Mouse (Mus musculus) heart, embryonic 12.5 days (tissue): Measurements from ENCODE around the gene Slc9a2. TPM values are rescaled to one million over a fixed set of nuclear protein-coding genes. Genes with fewer than 3 reads are reported as not detected.

ENCODE experiments used
- ATAC-seq: fragments of 200-750 bp; cut with Nextera tagmentation; 2 replicates; pipeline ENCODE4 v1.8.0; 2017; ENCODE audit warnings: moderate TSS enrichment, moderate library complexity; ENCODE audit not compliant: insufficient number of reproducible peaks, low FRiP score
- H3K27ac ChIP-seq: fragments of 300-500 bp; sonication (generic); 2 replicates; pipeline ENCODE4 v1.5.1; 2016; ENCODE audit warnings: mild to moderate bottlenecking, moderate library complexity; ENCODE audit not compliant: poor library complexity, severe bottlenecking
- H3K27me3 ChIP-seq: fragments of 300-500 bp; sonication (generic); replicated peaks from 2 replicates; pipeline ENCODE4 v1.6.1; 2016; ENCODE audit warnings: mild to moderate bottlenecking, moderate library complexity
- H3K36me3 ChIP-seq: fragments of 300-500 bp; sonication (generic); 2 replicates; pipeline ENCODE4 v1.6.1; 2016; ENCODE audit warnings: mild to moderate bottlenecking, moderate library complexity
- H3K4me1 ChIP-seq: fragments of 300-500 bp; sonication (generic); replicated peaks from 2 replicates; pipeline ENCODE4 v1.6.1; 2016; ENCODE audit warnings: mild to moderate bottlenecking
- H3K4me2 ChIP-seq: fragments of 300-500 bp; sonication (generic); 2 replicates; pipeline ENCODE4 v1.6.1; 2016; ENCODE audit warnings: mild to moderate bottlenecking, moderate library complexity
- H3K4me3 ChIP-seq: fragments of 300-500 bp; sonication (generic); 2 replicates; pipeline ENCODE4 v1.5.1; 2016; ENCODE audit warnings: mild to moderate bottlenecking
- H3K9ac ChIP-seq: fragments of 300-500 bp; sonication (generic); 2 replicates; pipeline ENCODE4 v1.6.1; 2016; ENCODE audit warnings: mild to moderate bottlenecking, moderate library complexity
- H3K9me3 ChIP-seq: fragments of 300-500 bp; sonication (generic); replicated peaks from 2 replicates; pipeline ENCODE4 v1.6.1; 2016; ENCODE audit warnings: mild to moderate bottlenecking, moderate library complexity
- WGBS: fragments of 180-500 bp; shearing (Covaris S2); methylation state at CpG from one replicate; pipeline ENCODE4 v1.1.7; 2016; 5-methylcytosine and 5-hydroxymethylcytosine counted together
- polyA plus RNA-seq: library from polyadenylated mRNA; unstranded; fragments of >200 nt; fragmentation: Nextera tagmentation; extraction: Ambion mirVana; gene quantifications from 2 replicates; pipeline ENCODE4 v1.2.1, GENCODE M21; 2016

Gene Slc9a2
- polyA plus RNA-seq, 1 experiment from 2014 or later, result 0.04 TPM

GRCm38 (mm10) chr1:40788956-40789355 is 108.6 kb downstream of the Slc9a2 start:
- Histone ChIP-seq H3K4me1 (no peaks in the 10 kb centered on the region; the same call in 1 of the 2 replicates), H3K27ac (no peak overlapping the region), H3K27me3 (no peaks in the 10 kb centered on the region), H3K9ac (no peak overlapping the region), H3K4me2 (no peak overlapping the region), H3K4me3 (no peak overlapping the region), H3K9me3 (no peaks in the 10 kb centered on the region), H3K36me3 (no peaks in the 10 kb centered on the region)
- no peak for ATAC-seq
- 82% methylated on average over 6 of the region's 6 CpGs for WGBS

- Histone ChIP-seq H3K4me1 (no peaks in the 10 kb centered on the region; the same call in 1 of the 2 replicates), H3K27ac (no peak overlapping the region), H3K9me3 (no peaks in the 10 kb centered on the region), H3K4me3 (peak overlapping the region; percentile 88), H3K9ac (peak overlapping the region; percentile 75), H3K4me2 (peak overlapping the region; percentile 83), H3K27me3 (no peaks in the 10 kb centered on the region), H3K36me3 (no peaks in the 10 kb centered on the region)
- no peak for ATAC-seq
- 47% methylated on average over 5 of the region's 5 CpGs for WGBS
Measured at GRCm38 (mm10) chr1:40789666-40790233, 109.4 kb downstream of the Slc9a2 start.

GRCm38 (mm10) chr1:40790324-40791141 is 110.2 kb downstream of the Slc9a2 start, which contains the start of gene Mfsd9:
Gene Mfsd9 (minus strand): TSS chr1:40790687.
- 7% methylated on average over 38 of the region's 38 CpGs for WGBS
- H3K27ac ChIP-seq, result no peak within 1 kb of the TSS
- no peaks in the 10 kb centered on the region for H3K9me3 ChIP-seq
- peak; percentile 91 for ATAC-seq
- H3K4me3 ChIP-seq, result peak within 1 kb of the TSS; percentile 88
- H3K9ac ChIP-seq, result peak within 1 kb of the TSS; percentile 75
- no peaks in the 10 kb centered on the region for H3K27me3 ChIP-seq
- H3K4me1 ChIP-seq, result no peaks in the 10 kb centered on the region; the same call in 1 of the 2 replicates
- H3K4me2 ChIP-seq, result peak within 1 kb of the TSS; percentile 83
- H3K36me3 ChIP-seq, result no peaks in the 10 kb centered on the region

- 89% methylated on average over 1 of the region's 1 CpGs for WGBS
- H3K36me3 ChIP-seq, result no peaks in the 10 kb centered on the region
- no peak overlapping the region for H3K27ac ChIP-seq
- H3K4me2 ChIP-seq, result no peak overlapping the region
- no peaks in the 10 kb centered on the region for H3K4me1 ChIP-seq
- no peaks in the 10 kb centered on the region for H3K9me3 ChIP-seq
- no peak overlapping the region for H3K9ac ChIP-seq
- no peaks in the 10 kb centered on the region for H3K27me3 ChIP-seq
- no peak overlapping the region for H3K4me3 ChIP-seq
- no peak for ATAC-seq
Measured at GRCm38 (mm10) chr1:40795508-40795907, 115.1 kb downstream of the Slc9a2 start.

GRCm38 (mm10) chr1:40797348-40797747 is 117.0 kb downstream of the Slc9a2 start:
- 12% methylated on average over 5 of the region's 5 CpGs for WGBS
- ATAC-seq, result no peak

GRCm38 (mm10) chr1:40799121-40799520 is 118.7 kb downstream of the Slc9a2 start:
- H3K9ac ChIP-seq, result no peak overlapping the region
- peaks cover 8% of the 10 kb centered on the region; the same call in 1 of the 2 replicates for H3K4me1 ChIP-seq
- no peaks in the 10 kb centered on the region for H3K27me3 ChIP-seq
- no peak overlapping the region for H3K4me3 ChIP-seq
- H3K27ac ChIP-seq, result no peak overlapping the region
- H3K36me3 ChIP-seq, result no peaks in the 10 kb centered on the region
- H3K9me3 ChIP-seq, result no peaks in the 10 kb centered on the region
- H3K4me2 ChIP-seq, result no peak overlapping the region
- ATAC-seq, result no peak
- WGBS, result 83% methylated on average over 8 of the region's 8 CpGs

More at GRCm38 (mm10) chr1:40797348-40797747, 117.0 kb downstream of the Slc9a2 start:
- Histone ChIP-seq H3K27ac (no peak overlapping the region), H3K36me3 (no peaks in the 10 kb centered on the region), H3K4me1 (no peaks in the 10 kb centered on the region), H3K9ac (no peak overlapping the region), H3K9me3 (no peaks in the 10 kb centered on the region), H3K4me3 (no peak overlapping the region), H3K27me3 (no peaks in the 10 kb centered on the region), H3K4me2 (no peak overlapping the region)

- no peaks in the 10 kb centered on the region for H3K27me3 ChIP-seq
- H3K4me1 ChIP-seq, result peaks cover 15% of the 10 kb centered on the region; the same call in 1 of the 2 replicates
- no peak for ATAC-seq
- 78% methylated on average over 5 of the region's 5 CpGs for WGBS
- no peak overlapping the region for H3K27ac ChIP-seq
- no peak overlapping the region for H3K9ac ChIP-seq
- no peak overlapping the region for H3K4me2 ChIP-seq
- no peak overlapping the region for H3K4me3 ChIP-seq
- no peaks in the 10 kb centered on the region for H3K9me3 ChIP-seq
- H3K36me3 ChIP-seq, result no peaks in the 10 kb centered on the region
Measured at GRCm38 (mm10) chr1:40800908-40801307, 120.5 kb downstream of the Slc9a2 start.

GRCm38 (mm10) chr1:40802759-40803158 is 122.4 kb downstream of the Slc9a2 start:
- Histone ChIP-seq H3K4me2 (no peak overlapping the region), H3K27me3 (no peaks in the 10 kb centered on the region), H3K9me3 (no peaks in the 10 kb centered on the region), H3K9ac (no peak overlapping the region), H3K27ac (no peak overlapping the region), H3K4me1 (peaks cover 17% of the 10 kb centered on the region), H3K4me3 (no peak overlapping the region), H3K36me3 (no peaks in the 10 kb centered on the region)
- WGBS, result 26% methylated on average over 3 of the region's 3 CpGs
- no peak for ATAC-seq

- H3K4me1 ChIP-seq, result peaks cover 17% of the 10 kb centered on the region
- H3K4me2 ChIP-seq, result no peak overlapping the region
- ATAC-seq, result no peak
- no peak overlapping the region for H3K9ac ChIP-seq
- peak overlapping the region; percentile 15; the same call in 1 of the 2 replicates for H3K27ac ChIP-seq
- 81% methylated on average over 12 of the region's 12 CpGs for WGBS
- no peak overlapping the region for H3K4me3 ChIP-seq
- no peaks in the 10 kb centered on the region for H3K9me3 ChIP-seq
- H3K36me3 ChIP-seq, result no peaks in the 10 kb centered on the region
- H3K27me3 ChIP-seq, result no peaks in the 10 kb centered on the region
Measured at GRCm38 (mm10) chr1:40804118-40804517, 123.7 kb downstream of the Slc9a2 start.

GRCm38 (mm10) chr1:40805351-40805750 is 125.0 kb downstream of the Slc9a2 start, which contains the start of gene Tmem182:
Gene Tmem182 (plus strand): TSS chr1:40805601.
- peak within 1 kb of the TSS; percentile 55 for H3K4me2 ChIP-seq
- H3K27me3 ChIP-seq, result no peaks in the 10 kb centered on the region
- WGBS, result 31% methylated on average over 9 of the region's 9 CpGs
- H3K36me3 ChIP-seq, result no peaks in the 10 kb centered on the region
- H3K9ac ChIP-seq, result no peak within 1 kb of the TSS; the same call in 1 of the 2 replicates
- no peaks in the 10 kb centered on the region for H3K9me3 ChIP-seq
- ATAC-seq, result no peak
- peak within 1 kb of the TSS; percentile 90 for H3K27ac ChIP-seq
- H3K4me3 ChIP-seq, result peak within 1 kb of the TSS; percentile 7
- peaks cover 17% of the 10 kb centered on the region for H3K4me1 ChIP-seq

GRCm38 (mm10) chr1:40805891-40806290 is 125.5 kb downstream of the Slc9a2 start:
- Histone ChIP-seq H3K27ac (peak overlapping the region; percentile 90), H3K4me2 (peak overlapping the region; percentile 55), H3K4me1 (peaks cover 17% of the 10 kb centered on the region), H3K9ac (no peak overlapping the region), H3K9me3 (no peaks in the 10 kb centered on the region), H3K36me3 (no peaks in the 10 kb centered on the region), H3K4me3 (peak overlapping the region; percentile 7), H3K27me3 (no peaks in the 10 kb centered on the region)
- 82% methylated on average over 11 of the region's 11 CpGs for WGBS
- no peak for ATAC-seq
